Mouse (Mus musculus) cortical plate, adult 2 months (tissue): ENCODE measurements at regions not wholly inside any gene's neighbourhood (a gene's known extent, or its start where the extent isn't known, plus 50 kb on each side); places are given as distances from the start of the nearest gene placed in this dataset.

Experiments
- H3K27ac ChIP-seq: fragments of 200-500 bp; 2 replicates; pipeline ENCODE4 v1.5.1; 2012; ENCODE audit warnings: low read length, control low read depth, inconsistent platforms; ENCODE audit not compliant: insufficient read depth
- H3K4me1 ChIP-seq: fragments of 200-500 bp; 2 replicates; pipeline ENCODE4 v1.6.1; 2011; ENCODE audit warnings: low read length; ENCODE audit not compliant: control insufficient read depth, insufficient read depth
- H3K4me3 ChIP-seq: fragments of 200-500 bp; 2 replicates; pipeline ENCODE4 v1.5.1; 2011; ENCODE audit warnings: mild to moderate bottlenecking, low read length, control low read depth; ENCODE audit not compliant: insufficient read depth
- CTCF ChIP-seq: fragments of 200-500 bp; IDR thresholded peaks from 2 replicates; pipeline ENCODE4 v1.5.1; 2011; ENCODE audit warnings: mild to moderate bottlenecking, control low read depth, low read length; ENCODE audit not compliant: insufficient read depth; ENCODE audit errors: extremely low read depth
- POLR2A ChIP-seq: fragments of 200-500 bp; IDR thresholded peaks from 2 replicates; pipeline ENCODE4 v1.6.1; 2011; ENCODE audit warnings: mild to moderate bottlenecking, low read length, control low read depth; ENCODE audit not compliant: insufficient read depth; ENCODE audit errors: extremely low read depth

- no peak overlapping the region for H3K27ac ChIP-seq
- no peak for TF ChIP-seq CTCF
- no peak for TF ChIP-seq POLR2A
These were observed 185.6 kb downstream of the Setd4 start for GRCm38 (mm10) chr16:93418246-93418645.

GRCm38 (mm10) chr16:93417831-93418230 is 186.0 kb downstream of the Setd4 start:
- no peak overlapping the region for H3K4me3 ChIP-seq
- TF ChIP-seq POLR2A (no peak), CTCF (no peak)

More at GRCm38 (mm10) chr16:93418246-93418645, 185.6 kb downstream of the Setd4 start:
- no peak overlapping the region for H3K4me3 ChIP-seq
- H3K4me1 ChIP-seq = no peaks in the 10 kb centered on the region

GRCm38 (mm10) chr16:93392024-93392675 is 211.7 kb downstream of the Setd4 start:
- TF ChIP-seq CTCF (no peak), POLR2A (no peak)
- Histone ChIP-seq H3K4me3 (no peak overlapping the region), H3K4me1 (no peaks in the 10 kb centered on the region), H3K27ac (no peak overlapping the region)

More at GRCm38 (mm10) chr16:93417831-93418230, 186.0 kb downstream of the Setd4 start:
- no peak overlapping the region for H3K27ac ChIP-seq
- no peaks in the 10 kb centered on the region for H3K4me1 ChIP-seq

- Histone ChIP-seq H3K27ac (no peak overlapping the region), H3K4me3 (no peak overlapping the region), H3K4me1 (peaks cover 2% of the 10 kb centered on the region; the same call in 1 of the 2 replicates)
- TF ChIP-seq POLR2A (no peak), CTCF (no peak)
These were observed 216.2 kb downstream of the Setd4 start for GRCm38 (mm10) chr16:93387578-93388116.

- H3K27ac ChIP-seq = no peak overlapping the region
- H3K4me1 ChIP-seq = peaks cover 5% of the 10 kb centered on the region
- TF ChIP-seq CTCF (no peak), POLR2A (no peak)
- no peak overlapping the region for H3K4me3 ChIP-seq
These were observed 219.8 kb downstream of the Setd4 start for GRCm38 (mm10) chr16:93384039-93384537.

GRCm38 (mm10) chr16:93382945-93383344 is 220.9 kb downstream of the Setd4 start:
- no peak overlapping the region for H3K4me3 ChIP-seq
- peaks cover 5% of the 10 kb centered on the region for H3K4me1 ChIP-seq
- no peak for TF ChIP-seq POLR2A
- TF ChIP-seq CTCF = no peak
- H3K27ac ChIP-seq = no peak overlapping the region

- H3K4me1 ChIP-seq = peaks cover 5% of the 10 kb centered on the region
- TF ChIP-seq POLR2A (no peak), CTCF (no peak)
- H3K27ac ChIP-seq = no peak overlapping the region
- H3K4me3 ChIP-seq = no peak overlapping the region
These were observed 222.9 kb downstream of the Setd4 start for GRCm38 (mm10) chr16:93380717-93381671.

GRCm38 (mm10) chr16:93380117-93380516 is 223.7 kb downstream of the Setd4 start:
- Histone ChIP-seq H3K4me3 (no peak overlapping the region), H3K27ac (no peak overlapping the region), H3K4me1 (peaks cover 5% of the 10 kb centered on the region)
- TF ChIP-seq CTCF (no peak), POLR2A (no peak)

GRCm38 (mm10) chr16:93379611-93380010 is 224.3 kb downstream of the Setd4 start:
- TF ChIP-seq CTCF (no peak), POLR2A (no peak)
- Histone ChIP-seq H3K4me3 (no peak overlapping the region), H3K4me1 (peaks cover 7% of the 10 kb centered on the region), H3K27ac (no peak overlapping the region)
